Comparison of ENCODE assay signal across 12 mouse cellular contexts in the genomic region with DNA sequence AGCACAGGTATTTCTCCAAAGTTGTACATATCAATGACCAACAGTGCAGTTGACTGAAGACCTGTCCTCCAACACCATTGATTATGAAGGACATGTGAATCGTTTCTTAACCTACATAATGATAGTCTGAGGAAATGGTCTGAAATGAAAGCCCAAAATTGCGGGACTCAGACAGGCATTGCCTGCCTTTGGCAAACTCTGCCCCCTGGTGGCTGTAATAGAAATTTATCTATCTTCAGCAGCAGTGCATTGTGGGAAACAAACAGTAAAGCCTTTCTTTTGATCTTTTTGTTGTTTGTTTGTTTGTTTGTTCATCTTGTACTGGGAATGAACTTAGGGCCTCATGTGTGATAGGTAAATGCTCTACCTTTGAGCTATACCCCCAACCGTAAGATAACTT. TPM values are rescaled to one million over a fixed set of nuclear protein-coding genes. Genes with fewer than 3 reads are reported as not detected.
A peak's percentile ranks its signal among the peaks of the same experiment; 100 is the strongest.
DNase-seq lines count a peak whose midpoint lies in the region; ATAC-seq and TF ChIP-seq lines count a peak whose summit lies in the region.
"Had no signal": no experiment of that assay in that cellular context is flagged by ENCODE, and none has a peak within 500 bp of the region (broad histone marks: within the 10 kb centered on the region; RNA-seq: fewer than 3 reads in every experiment).

No protein-coding gene starts in this region.

- no peaks in the 10 kb centered on the region for H3K4me1 ChIP-seq in lung, embryonic 14.5 days (ENCODE audit: insufficient read depth)
- H3K4me1 ChIP-seq in E14TG2a.4 (replicated peaks; ENCODE audit: low read depth, low read length): no peaks in the 10 kb centered on the region
- H3K4me1 ChIP-seq: forebrain, embryonic 13.5 days; hindbrain, embryonic 10.5 days had no signal

- H3K36me3 ChIP-seq in lung, embryonic 14.5 days (ENCODE audit: insufficient read depth): no peaks in the 10 kb centered on the region
- H3K36me3 ChIP-seq in E14TG2a.4 (ENCODE audit: insufficient read depth, low read length): no peaks in the 10 kb centered on the region
- H3K36me3 ChIP-seq: hindbrain, embryonic 10.5 days had no signal

- no peak for ATAC-seq in lung, embryonic 14.5 days (ENCODE audit: insufficient read depth)
- ATAC-seq: forebrain, embryonic 13.5 days had no signal

- WGBS in lung, embryonic 14.5 days: 81% methylated on average over 3 of the region's 3 CpGs

- no peak overlapping the region for H3K4me3 ChIP-seq in lung, embryonic 14.5 days (ENCODE audit: low read depth, low read length)
- no peak overlapping the region for H3K4me3 ChIP-seq in E14TG2a.4 (replicated peaks; ENCODE audit: low read length)
- H3K4me3 ChIP-seq: forebrain, embryonic 13.5 days; hindbrain, embryonic 10.5 days had no signal

- intact Hi-C loops in left cerebral cortex, postnatal 25 days (cut with DNase I): no loop called here

- no peaks in the 10 kb centered on the region for H3K9me3 ChIP-seq in lung, embryonic 14.5 days (ENCODE audit: low read depth, low read length)
- H3K9me3 ChIP-seq in E14TG2a.4 (ENCODE audit: low read length): no peaks in the 10 kb centered on the region
- H3K9me3 ChIP-seq: forebrain, embryonic 13.5 days had no signal

- TF ChIP-seq CTCF in lung, embryonic 14.5 days (IDR thresholded peaks at IDR 0.05; ENCODE audit: low read depth): peak; percentile 40
- TF ChIP-seq CTCF in E14TG2a.4 (conservative IDR thresholded peaks at IDR 0.05; ENCODE audit: low read length): peak; percentile 57

- H3K27me3 ChIP-seq in lung, embryonic 14.5 days (ENCODE audit: insufficient read depth, low read length): no peaks in the 10 kb centered on the region
- H3K27me3 ChIP-seq in E14TG2a.4 (ENCODE audit: insufficient read depth, low read length): no peaks in the 10 kb centered on the region
- H3K27me3 ChIP-seq: forebrain, embryonic 13.5 days had no signal

- no peak overlapping the region for H3K27ac ChIP-seq in lung, embryonic 14.5 days (ENCODE audit: low read depth)
- H3K27ac ChIP-seq: forebrain, embryonic 13.5 days; hindbrain, embryonic 10.5 days had no signal

- no peak overlapping the region for H3K9ac ChIP-seq in lung, embryonic 14.5 days
- H3K9ac ChIP-seq: forebrain, embryonic 13.5 days had no signal

- peak; percentile 2 for DNase-seq in gastrocnemius, adult 18-20 months (ENCODE audit: low spot score)
- no peak for DNase-seq in gastrocnemius, postnatal 10 days
- DNase-seq in lung, embryonic 14.5 days: peak; percentile 25
- DNase-seq in lung, postnatal 25 days (ENCODE audit: low spot score): no peak
- peak; percentile 23 for DNase-seq in c-Kit-positive CD71-positive TER-119-positive erythroid progenitor cells, embryonic 14.5 days (ENCODE audit: low spot score)
- no peak for DNase-seq in Muller cell, postnatal 12 days (ENCODE audit: inconsistent ontology term)
- DNase-seq in left cerebral cortex, postnatal 25 days (ENCODE audit: low spot score in 2 of 2): no peak
- DNase-seq: kidney, postnatal 36 days; lung, adult 18-20 months had no signal

- H3K4me2 ChIP-seq in lung, embryonic 14.5 days: no peak overlapping the region
- H3K4me2 ChIP-seq: forebrain, embryonic 13.5 days had no signal

RNA-seq across cellular contexts. Expression of a gene that starts 32.2 kb away (rescaled TPM):
- 1 to 10 TPM; 2.1 to 2.3 TPM for total RNA-seq in gastrocnemius, adult 18-20 months (2021)
- total RNA-seq in gastrocnemius, postnatal 10 days (2021): 1 to 10 TPM; 1.3 to 1.9 TPM
- 3.7 and 4.1 TPM in 2 replicates for polyA plus RNA-seq in lung, embryonic 14.5 days (2014; fragmentation: Nextera tagmentation; extraction: Ambion mirVana)
- 1 to 10 TPM; 6.6 to 6.7 TPM for total RNA-seq in left cerebral cortex, postnatal 25 days (2021)

Comparison
In these comparisons a context has a peak if more than half of its experiments do, and no peak if none do; other contexts are left out.
1. DNase-seq: peak in gastrocnemius, adult 18-20 months (single experiment), lung, embryonic 14.5 days (single experiment) and c-Kit-positive CD71-positive TER-119-positive erythroid progenitor cells, embryonic 14.5 days (single experiment); none in gastrocnemius, postnatal 10 days (single experiment), lung, postnatal 25 days (single experiment), Muller cell, postnatal 12 days (single experiment) and left cerebral cortex, postnatal 25 days (0 of 2).